8 mouse cellular contexts compared by ENCODE assay signal in genomic region chr11:88009542-88010190, GRCm38 (mm10). TPM values are rescaled to one million over a fixed set of nuclear protein-coding genes. Genes with fewer than 3 reads are reported as not detected.
A peak's percentile ranks its signal among the peaks of the same experiment; 100 is the strongest.
DNase-seq lines count a peak whose midpoint lies in the region; ATAC-seq and TF ChIP-seq lines count a peak whose summit lies in the region.
"Had no signal": no experiment of that assay in that cellular context is flagged by ENCODE, and none has a peak within 500 bp of the region (broad histone marks: within the 10 kb centered on the region; RNA-seq: fewer than 3 reads in every experiment).

No protein-coding gene starts in this region.

- H3K4me2 ChIP-seq in stomach, embryonic 16.5 days (ENCODE audit: low read depth, low read length) = peak overlapping the region; percentile 11; the same call in 1 of the 2 replicates

- no peaks in the 10 kb centered on the region for H3K9me3 ChIP-seq in ES-E14 (ENCODE audit: control insufficient read depth, insufficient read depth, low read depth, low read length)
- H3K9me3 ChIP-seq in midbrain, embryonic 10.5 days (replicated peaks) = no peaks in the 10 kb centered on the region
- no peaks in the 10 kb centered on the region for H3K9me3 ChIP-seq in stomach, embryonic 16.5 days (replicated peaks; ENCODE audit: control insufficient read depth, low read length)

- DNase-seq in ES-E14 (ENCODE audit: low read depth, low spot score) = no peak
- peak; percentile 94 for DNase-seq in brain, embryonic 14.5 days (ENCODE audit: low read depth)
- DNase-seq in frontal cortex, adult 2 months (ENCODE audit: extremely low spot score in 1 of 2, low spot score in 1 of 2) = peak; percentile 50 to 78
- peak; percentile 18 to 41 for DNase-seq in kidney, postnatal 25 days
- DNase-seq in midbrain, embryonic 10.5 days (ENCODE audit: low spot score) = no peak
- no peak for DNase-seq in adrenal gland, adult 8-10 months

- ATAC-seq in stomach, embryonic 16.5 days (ENCODE audit: insufficient read depth, low FRiP score) = no peak

- peak overlapping the region; percentile 12; the same call in 1 of the 2 replicates for H3K9ac ChIP-seq in ES-E14 (ENCODE audit: insufficient read depth, low read depth, low read length, poor library complexity, severe bottlenecking)
- H3K9ac ChIP-seq in stomach, embryonic 16.5 days (ENCODE audit: low read length) = peak overlapping the region; percentile 5; the same call in 1 of the 2 replicates

- no peaks in the 10 kb centered on the region for H3K36me3 ChIP-seq in ES-E14 (ENCODE audit: control insufficient read depth, insufficient read depth, low read length, poor library complexity, severe bottlenecking)
- no peaks in the 10 kb centered on the region for H3K36me3 ChIP-seq in midbrain, embryonic 10.5 days
- H3K36me3 ChIP-seq in stomach, embryonic 16.5 days (ENCODE audit: control insufficient read depth, insufficient read depth, low read length) = no peaks in the 10 kb centered on the region

- H3K27ac ChIP-seq in ES-E14 (ENCODE audit: insufficient read depth, low read depth, low read length, poor library complexity, severe bottlenecking) = no peak overlapping the region
- H3K27ac ChIP-seq in midbrain, embryonic 10.5 days (replicated peaks) = peak overlapping the region; percentile 64; the same call in 1 of the 2 replicates
- H3K27ac ChIP-seq in stomach, embryonic 16.5 days (ENCODE audit: low read length) = no peak overlapping the region

- TF ChIP-seq POLR2A in brain, embryonic 14.5 days (IDR thresholded peaks at IDR 0.05; ENCODE audit: borderline replicate concordance, extremely low read depth, insufficient read depth, insufficient read length, poor library complexity, severe bottlenecking) = no peak

- TF ChIP-seq CTCF in brain, embryonic 14.5 days (IDR thresholded peaks at IDR 0.05; ENCODE audit: borderline replicate concordance, extremely low read depth, insufficient read depth, insufficient read length) = no peak

- H3K4me1 ChIP-seq in ES-E14 (ENCODE audit: control insufficient read depth in 2 of 2, insufficient read depth in 2 of 2, low read length in 2 of 2, poor library complexity in 1 of 2) = peaks cover 0 to 8% of the 10 kb centered on the region in 2 experiments; a peak in 2 of 4 replicates
- H3K4me1 ChIP-seq in midbrain, embryonic 10.5 days = peaks cover 15% of the 10 kb centered on the region
- no peaks in the 10 kb centered on the region for H3K4me1 ChIP-seq in stomach, embryonic 16.5 days (ENCODE audit: control insufficient read depth, insufficient read depth, low read length)
- H3K4me1 ChIP-seq: megakaryocyte, embryonic 14.5 days had no signal

- H3K27me3 ChIP-seq in midbrain, embryonic 10.5 days (ENCODE audit: low read depth, poor library complexity, severe bottlenecking) = peaks cover 3% of the 10 kb centered on the region; the same call in 1 of the 2 replicates
- no peaks in the 10 kb centered on the region for H3K27me3 ChIP-seq in stomach, embryonic 16.5 days (ENCODE audit: control insufficient read depth, insufficient read depth, low read length)

- in situ Hi-C loops in ES-E14 (cut with MboI; ENCODE audit: low sequenced_read_pairs in 2 of 2, unreplicated experiment in 2 of 2) = no loop called here

- 23% methylated on average over 16 of the region's 16 CpGs for WGBS in midbrain, embryonic 10.5 days
- WGBS in stomach, embryonic 16.5 days = 17% methylated on average over 16 of the region's 16 CpGs

- H3K4me3 ChIP-seq in ES-E14 (ENCODE audit: insufficient read depth in 1 of 2, low read depth in 1 of 2, low read length in 2 of 2, poor library complexity in 1 of 2, severe bottlenecking in 1 of 2) = peak overlapping the region in 1 of 2 experiments; percentile 20; a peak in 1 of 4 replicates
- peak overlapping the region; percentile 21; the same call in 1 of the 2 replicates for H3K4me3 ChIP-seq in midbrain, embryonic 10.5 days
- H3K4me3 ChIP-seq in stomach, embryonic 16.5 days (replicated peaks; ENCODE audit: low read length) = no peak overlapping the region
- H3K4me3 ChIP-seq: megakaryocyte, embryonic 14.5 days had no signal

TF ChIP-seq in ES-E14, 5 proteins besides CTCF, POLR2A, EP300 and RAD21:
- TF ChIP-seq HCFC1 (IDR thresholded peaks at IDR 0.05; ENCODE audit: borderline replicate concordance, insufficient read depth, low read length) (no peak), CHD2 (IDR thresholded peaks at IDR 0.05; ENCODE audit: low read depth, low read length) (no peak), MAFK (IDR thresholded peaks at IDR 0.05; ENCODE audit: insufficient read depth, low read depth, low read length) (no peak), ZC3H11A (IDR thresholded peaks at IDR 0.05; ENCODE audit: borderline replicate concordance, low read depth, low read length) (no peak), ZNF384 (IDR thresholded peaks at IDR 0.05; ENCODE audit: low read depth, low read length) (no peak)

RNA-seq across cellular contexts. Expression of gene Dynll2, which starts 22.3 kb away (rescaled TPM):
- 18.3 and 35.8 TPM in 2 replicates for total RNA-seq in ES-E14 (2012; rRNA removed)
- polyA plus RNA-seq in brain, embryonic 14.5 days (2012; rRNA removed) = 227 and 321 TPM in 2 replicates
- 344 and 374 TPM in 2 replicates for polyA plus RNA-seq in frontal cortex, adult 2 months (2012; rRNA removed)
- polyA plus RNA-seq in midbrain, embryonic 10.5 days (2016; fragmentation: Nextera tagmentation; extraction: Ambion mirVana) = 28.1 and 29.1 TPM in 2 replicates
- 14.6 and 16.5 TPM in 2 replicates for polyA plus RNA-seq in stomach, embryonic 16.5 days (2015; fragmentation: Nextera tagmentation; extraction: Ambion mirVana)
- total RNA-seq in adrenal gland, adult 8-10 months (2022) = 100 to 1,000 TPM; 271 to 301 (median 294) TPM

RNA-seq across cellular contexts. Expression of gene Srsf1, which starts 37.5 kb away (rescaled TPM):
- 369 and 432 TPM in 2 replicates for total RNA-seq in ES-E14 (2012; rRNA removed)
- 456 and 624 TPM in 2 replicates for polyA plus RNA-seq in brain, embryonic 14.5 days (2012; rRNA removed)
- 337 and 338 TPM in 2 replicates for polyA plus RNA-seq in frontal cortex, adult 2 months (2012; rRNA removed)
- polyA plus RNA-seq in midbrain, embryonic 10.5 days (2016; fragmentation: Nextera tagmentation; extraction: Ambion mirVana) = 413 and 417 TPM in 2 replicates
- 188 and 201 TPM in 2 replicates for polyA plus RNA-seq in stomach, embryonic 16.5 days (2015; fragmentation: Nextera tagmentation; extraction: Ambion mirVana)
- total RNA-seq in adrenal gland, adult 8-10 months (2022) = 100 to 1,000 TPM; 230 to 311 (median 252) TPM

RNA-seq across cellular contexts. Expression of gene Vezf1, which starts 58.4 kb away (rescaled TPM):
- total RNA-seq in ES-E14 (2012; rRNA removed) = 12.6 and 13.2 TPM in 2 replicates
- 45.0 and 58.4 TPM in 2 replicates for polyA plus RNA-seq in brain, embryonic 14.5 days (2012; rRNA removed)
- 23.2 and 24.3 TPM in 2 replicates for polyA plus RNA-seq in frontal cortex, adult 2 months (2012; rRNA removed)
- 70.5 and 73.9 TPM in 2 replicates for polyA plus RNA-seq in midbrain, embryonic 10.5 days (2016; fragmentation: Nextera tagmentation; extraction: Ambion mirVana)
- 28.5 and 30.5 TPM in 2 replicates for polyA plus RNA-seq in stomach, embryonic 16.5 days (2015; fragmentation: Nextera tagmentation; extraction: Ambion mirVana)
- total RNA-seq in adrenal gland, adult 8-10 months (2022) = 10 to 100 TPM; 42.1 to 71.0 (median 59.4) TPM

Comparison
In these comparisons a context has a peak if more than half of its experiments do, and no peak if none do; other contexts are left out.
1. DNase-seq: peak in brain, embryonic 14.5 days (single experiment), frontal cortex, adult 2 months (2 of 2) and kidney, postnatal 25 days (2 of 2); none in ES-E14 (single experiment), midbrain, embryonic 10.5 days (single experiment) and adrenal gland, adult 8-10 months (single experiment).